Mouse (Mus musculus): ENCODE data around the gene Usp4. TPM values are rescaled to one million over a fixed set of nuclear protein-coding genes. Genes with fewer than 3 reads are reported as not detected.
A peak's percentile ranks its signal among the peaks of the same experiment; 100 is the strongest.
"Not testable (repeated sequence)": the region's sequence is repeated elsewhere in the genome, so short reads cannot be mapped to it uniquely, and the experiment has no call there.

The Usp4 gene
- 100 to 1,000 TPM; 102 to 124 (median 112) TPM for total RNA-seq (2022)

DNA sequence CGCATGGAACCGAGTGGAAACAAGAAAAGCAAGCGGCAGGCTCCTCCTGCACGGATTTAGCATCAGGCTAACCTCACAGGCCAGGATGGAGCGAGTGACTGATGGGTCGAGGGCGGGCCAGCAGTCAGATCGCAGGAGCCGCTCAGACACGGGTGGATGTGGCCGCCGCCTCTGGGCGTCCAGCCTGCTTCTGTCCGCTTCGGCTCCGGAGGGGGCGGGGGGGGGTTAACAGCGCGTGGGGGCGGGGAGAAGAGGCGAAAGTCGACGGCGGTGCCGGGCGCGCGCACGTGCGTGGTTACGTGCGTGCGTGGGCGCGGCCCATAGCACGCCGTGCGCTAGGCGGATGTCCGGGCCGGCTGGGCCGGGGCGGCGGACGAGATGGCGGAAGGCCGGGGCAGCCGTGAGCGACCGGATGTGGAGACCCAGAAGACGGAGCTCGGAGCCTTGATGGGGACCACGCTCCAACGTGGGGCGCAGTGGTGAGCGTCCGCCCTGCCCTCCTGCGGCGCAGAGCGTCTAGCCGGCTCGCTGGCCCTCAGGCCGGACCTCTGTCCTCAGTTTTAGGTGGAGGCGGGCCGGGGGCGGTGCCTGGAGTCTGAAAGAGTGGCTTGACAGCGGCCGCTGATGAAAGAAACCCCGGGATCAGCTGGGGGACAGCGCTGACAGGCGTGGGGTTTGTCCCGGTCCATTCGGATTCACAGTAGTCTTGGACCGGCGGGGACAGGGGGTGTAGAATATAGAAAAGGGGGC is at the start of gene Usp4:
Gene Usp4 (plus strand): TSS at position 314 of the 750 bp plus-strand sequence.
- DNase-seq (ENCODE audit: low spot score in 2 of 2), result peak; percentile 65 to 81

- no peak for DNase-seq (ENCODE audit: low spot score in 2 of 2)
Measured at GRCm38 (mm10) chr9:108301853-108302252, 45.8 kb upstream of the Usp4 start.

- no peak for DNase-seq (ENCODE audit: low spot score in 2 of 2)
Measured at GRCm38 (mm10) chr9:108304716-108305115, 42.9 kb upstream of the Usp4 start.

DNA sequence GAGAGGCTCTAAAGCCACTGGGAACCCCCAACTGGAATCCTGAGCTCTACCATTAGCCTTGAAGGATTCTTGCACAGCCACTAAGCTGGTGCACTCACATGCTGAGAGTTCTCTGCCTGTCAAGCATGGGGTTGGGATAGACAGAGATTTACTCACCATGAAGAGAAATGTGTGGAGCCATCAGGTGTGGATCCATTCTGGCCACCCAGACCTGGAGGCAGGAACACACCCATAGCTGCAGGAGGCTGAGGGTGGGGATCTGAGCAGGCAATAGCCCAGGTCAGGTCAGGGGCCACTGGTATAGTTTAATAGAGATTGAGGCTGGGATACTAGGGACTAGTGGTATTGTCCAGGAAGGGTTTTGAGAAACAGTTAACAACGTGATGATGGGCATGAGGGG is 42.5 kb upstream of the Usp4 start:
- no peak for DNase-seq (ENCODE audit: low spot score in 2 of 2)

DNA sequence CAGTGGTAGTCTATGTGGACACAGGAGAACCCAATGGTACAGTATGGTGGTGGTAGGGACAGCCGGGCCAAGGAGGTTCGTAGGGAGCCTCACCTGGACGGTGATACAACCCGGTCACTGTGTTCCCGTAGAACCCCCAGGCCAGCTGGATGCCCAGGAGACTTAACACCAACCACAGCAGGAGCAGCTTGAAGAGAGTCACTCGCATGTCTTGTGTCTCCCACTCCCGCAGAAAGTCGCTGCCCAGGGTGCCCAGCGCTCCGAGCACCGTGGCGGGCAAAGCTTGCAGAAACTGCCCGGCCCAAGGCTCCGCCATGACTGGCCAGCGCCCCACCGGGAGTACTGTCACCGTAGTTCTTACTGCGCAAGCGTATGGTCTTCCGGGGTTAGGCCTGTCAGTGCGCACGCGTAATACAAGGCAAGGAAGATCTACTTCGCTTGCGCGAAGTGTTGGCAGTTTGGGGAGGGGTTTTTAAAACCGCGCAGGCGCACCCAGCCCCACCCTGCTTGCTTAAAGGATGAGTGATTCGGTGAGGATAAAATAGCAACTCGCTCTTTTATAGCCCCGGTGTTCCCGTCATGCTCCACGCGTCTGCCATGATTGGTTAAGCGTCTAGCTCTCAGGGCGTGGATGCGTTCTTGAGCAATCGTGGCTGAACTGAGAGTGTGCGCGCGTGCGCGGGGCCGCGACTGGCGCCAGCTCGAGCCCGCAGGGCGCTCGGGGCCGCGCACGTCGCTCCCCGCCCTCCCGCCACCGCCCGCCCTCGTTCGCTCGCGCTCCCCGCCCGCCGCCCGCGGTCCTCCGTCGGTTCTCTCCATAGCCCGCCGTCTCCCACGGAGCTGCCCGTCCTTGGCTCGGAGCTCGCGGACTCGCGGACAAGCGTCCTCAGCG is 41.8 kb upstream of the Usp4 start, which contains the start of the genes Rhoa and Tcta:
Gene Rhoa (plus strand): TSS at position 501 of the 892 bp plus-strand sequence.
Gene Tcta (minus strand): TSS at position 532 of the 892 bp plus-strand sequence.
- peak; percentile 99 to 100 for DNase-seq (ENCODE audit: low spot score in 2 of 2)

DNA sequence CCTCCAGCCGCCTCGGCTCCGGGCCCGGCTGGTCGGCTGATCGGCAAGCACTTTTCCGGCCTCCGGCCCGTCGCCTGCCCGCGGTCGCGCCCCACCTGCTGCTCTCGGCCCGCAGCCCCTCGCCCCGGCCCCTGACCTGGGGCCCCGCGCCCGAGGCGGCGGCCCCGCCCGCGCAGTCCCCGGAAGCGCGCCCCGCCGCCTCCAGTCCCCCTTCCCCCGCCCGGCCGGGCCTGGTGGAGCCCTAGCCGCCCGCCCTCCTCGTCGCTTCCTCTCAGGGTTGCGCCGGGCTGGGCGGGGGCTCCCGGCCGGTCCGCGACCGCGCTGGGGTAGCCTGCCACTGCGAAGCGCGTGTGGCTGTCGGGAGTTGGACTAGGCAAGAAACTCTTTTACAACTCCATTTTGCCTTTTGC is 41.1 kb upstream of the Usp4 start:
- DNase-seq (ENCODE audit: low spot score in 2 of 2), result no peak

DNA sequence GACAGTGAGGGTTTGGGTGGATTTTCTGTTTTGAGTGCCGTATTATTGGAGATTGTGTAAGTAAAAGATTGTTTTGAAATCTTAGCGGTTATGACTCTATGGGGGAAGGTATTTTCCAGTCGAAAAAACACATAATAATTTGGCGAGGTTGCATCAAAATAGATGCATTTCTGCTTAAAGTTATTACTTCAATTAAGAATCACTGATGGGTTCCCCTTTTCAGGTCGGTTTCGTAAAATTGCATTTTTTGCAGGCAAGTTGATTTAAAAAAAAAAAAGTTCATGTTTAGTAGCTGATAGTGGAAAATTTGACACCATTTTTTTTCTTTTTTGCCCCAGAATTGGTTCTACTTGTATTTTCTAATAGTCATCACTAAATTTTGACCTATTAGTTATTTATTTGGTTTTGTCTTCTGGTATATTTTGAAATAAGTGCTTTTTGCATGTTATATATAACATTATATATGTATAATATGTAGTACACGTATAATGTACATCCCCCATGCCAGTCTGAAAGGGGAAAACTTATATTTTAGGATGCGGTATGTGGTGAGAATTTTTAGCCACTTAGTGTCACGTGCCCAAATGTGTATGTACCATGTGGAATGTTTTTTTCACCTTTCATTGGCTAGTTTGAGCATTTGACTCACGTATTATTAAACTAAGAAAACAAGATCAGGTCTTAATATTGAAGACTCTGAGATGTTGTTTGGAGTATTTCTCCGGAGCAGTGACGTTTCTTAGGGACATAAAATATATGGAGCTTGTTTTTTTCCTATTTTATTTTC is 40.4 kb upstream of the Usp4 start:
- no peak for DNase-seq (ENCODE audit: low spot score in 2 of 2)

GRCm38 (mm10) chr9:108308141-108308540 is 39.5 kb upstream of the Usp4 start:
- no peak for DNase-seq (ENCODE audit: low spot score in 2 of 2)

DNA sequence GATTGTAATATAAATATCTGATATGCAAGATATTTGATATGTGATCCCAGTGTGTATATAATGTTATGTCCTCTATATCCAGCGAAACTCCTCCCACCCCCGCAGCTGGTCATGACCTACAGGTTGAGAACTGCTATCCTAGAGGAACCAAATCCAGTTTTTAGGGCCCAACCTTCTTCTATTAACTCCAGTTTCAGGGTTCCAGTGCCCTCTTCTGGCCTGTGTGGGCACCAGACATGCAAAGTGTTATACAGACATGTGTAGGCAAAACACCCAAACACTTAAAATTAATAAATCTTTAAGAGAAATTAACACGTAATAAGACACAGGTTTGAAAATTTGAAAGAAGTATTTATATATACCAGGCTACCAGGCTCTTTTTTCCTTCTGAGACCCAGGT is 30.1 kb upstream of the Usp4 start:
- no peak for DNase-seq (ENCODE audit: low spot score in 2 of 2)

- DNase-seq (ENCODE audit: low spot score in 2 of 2), result no peak
Measured at GRCm38 (mm10) chr9:108318462-108318861, 29.2 kb upstream of the Usp4 start.

GRCm38 (mm10) chr9:108322054-108322453 is 25.6 kb upstream of the Usp4 start:
- DNase-seq (ENCODE audit: low spot score in 2 of 2), result not testable (repeated sequence)

DNA sequence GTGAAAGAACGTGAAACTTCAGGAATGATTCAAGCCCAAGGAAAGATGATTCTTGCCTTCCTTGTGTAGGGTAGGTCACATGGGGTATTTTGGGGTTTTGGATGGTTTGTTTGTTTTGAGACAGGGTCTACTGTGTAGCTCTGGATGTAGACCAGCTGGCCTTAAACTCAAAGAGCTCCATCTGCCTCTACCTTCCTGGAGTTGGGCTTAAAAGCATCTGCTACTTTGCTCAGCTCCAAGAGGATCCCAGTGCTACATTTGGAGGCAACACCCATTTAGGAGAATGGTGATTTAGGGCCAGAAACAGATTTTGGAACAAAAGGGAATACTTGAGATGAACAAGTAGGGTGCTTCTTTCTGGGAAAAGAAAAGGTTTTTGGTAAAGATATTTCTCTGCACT is 22.9 kb upstream of the Usp4 start:
- peak in 1 of 2 experiments; percentile 17 for DNase-seq (ENCODE audit: low spot score in 2 of 2)

DNA sequence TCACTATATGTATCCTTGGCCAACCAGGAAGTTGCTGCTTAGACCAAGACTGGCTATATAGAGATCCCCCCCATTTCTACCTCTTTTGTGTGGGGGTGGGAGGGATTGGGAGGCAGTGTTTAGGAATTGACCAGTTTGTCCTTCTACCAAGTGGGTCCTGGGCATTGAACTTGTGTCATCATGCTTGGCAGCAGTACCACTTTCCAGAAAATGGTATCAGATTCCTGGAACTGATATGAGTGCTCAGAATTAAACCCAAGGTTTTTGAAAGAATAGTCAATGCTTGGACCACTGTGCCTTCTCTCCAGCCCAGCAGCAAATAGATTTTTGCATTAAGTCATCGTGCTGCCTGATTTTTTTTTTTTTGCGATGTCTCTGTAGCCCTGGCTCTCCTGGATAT is 21.8 kb upstream of the Usp4 start:
- DNase-seq (ENCODE audit: low spot score in 2 of 2), result no peak

GRCm38 (mm10) chr9:108337848-108338550 is 9.7 kb upstream of the Usp4 start:
- no peak for DNase-seq (ENCODE audit: low spot score in 2 of 2)

DNA sequence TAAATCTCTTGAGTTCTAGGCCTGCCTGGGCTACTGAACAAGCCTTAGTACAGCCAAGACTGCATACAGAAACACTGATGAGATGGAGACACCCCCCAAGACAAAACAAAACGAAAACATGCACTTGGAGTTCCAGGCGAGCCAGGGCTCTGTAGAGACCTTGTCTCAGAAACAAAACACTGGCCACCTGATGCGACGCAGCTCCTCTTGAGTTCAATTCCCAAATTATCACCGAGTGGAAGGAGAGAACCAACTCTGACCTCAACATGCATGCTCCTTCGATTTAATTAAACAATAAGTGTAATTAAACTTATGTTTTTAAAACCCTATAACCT is 9.1 kb upstream of the Usp4 start:
- no peak for DNase-seq (ENCODE audit: low spot score in 2 of 2)

GRCm38 (mm10) chr9:108338886-108339781 is 8.5 kb upstream of the Usp4 start, which contains the start of gene Gpx1:
Gene Gpx1 (plus strand): TSS chr9:108338903.
- peak; percentile 78 to 81 for DNase-seq (ENCODE audit: low spot score in 2 of 2)

GRCm38 (mm10) chr9:108339886-108340257 is 7.8 kb upstream of the Usp4 start:
- DNase-seq (ENCODE audit: low spot score in 2 of 2), result no peak

- no peak for DNase-seq (ENCODE audit: low spot score in 2 of 2)
Measured at GRCm38 (mm10) chr9:108340258-108341138, 7.2 kb upstream of the Usp4 start.

- DNase-seq (ENCODE audit: low spot score in 2 of 2), result no peak
Measured at GRCm38 (mm10) chr9:108341139-108341475, 6.5 kb upstream of the Usp4 start.
